Mouse (Mus musculus) embryonic fibroblast, embryonic 13.5 days (primary cell): ENCODE measurements around the gene Ank2. TPM values are rescaled to one million over a fixed set of nuclear protein-coding genes. Genes with fewer than 3 reads are reported as not detected.

Source experiments
- H3K27ac ChIP-seq: 2 replicates; pipeline ENCODE4 v1.5.1; 2012; ENCODE audit warnings: low read length, control low read depth, inconsistent platforms; ENCODE audit not compliant: insufficient read depth
- H3K4me1 ChIP-seq: 2 replicates; pipeline ENCODE4 v1.6.1; 2011; ENCODE audit warnings: low read length; ENCODE audit not compliant: control insufficient read depth, insufficient read depth
- H3K4me3 ChIP-seq: 2 replicates; pipeline ENCODE4 v1.5.1; 2011; ENCODE audit warnings: mild to moderate bottlenecking, control low read depth, low read length; ENCODE audit not compliant: insufficient read depth
- CTCF ChIP-seq: IDR thresholded peaks from 2 replicates; pipeline ENCODE4 v1.5.1; 2011; ENCODE audit warnings: mild to moderate bottlenecking, control low read depth, low read length, moderate library complexity, borderline replicate concordance; ENCODE audit not compliant: insufficient read depth
- POLR2A ChIP-seq: IDR thresholded peaks from 2 replicates; pipeline ENCODE4 v1.6.1; 2011; ENCODE audit warnings: low read depth, mild to moderate bottlenecking, control low read depth, low read length, moderate library complexity
- polyA plus RNA-seq: library from polyadenylated mRNA; stranded (reverse); fragments of >200 nt; gene quantifications from 2 replicates; pipeline ENCODE4 v1.2.4, GENCODE M21; 2011; ENCODE audit warnings: low read depth; ENCODE audit not compliant: missing spikeins, insufficient read length

Ank2 gene
- polyA plus RNA-seq, 1 experiment = 53.8 TPM

DNA sequence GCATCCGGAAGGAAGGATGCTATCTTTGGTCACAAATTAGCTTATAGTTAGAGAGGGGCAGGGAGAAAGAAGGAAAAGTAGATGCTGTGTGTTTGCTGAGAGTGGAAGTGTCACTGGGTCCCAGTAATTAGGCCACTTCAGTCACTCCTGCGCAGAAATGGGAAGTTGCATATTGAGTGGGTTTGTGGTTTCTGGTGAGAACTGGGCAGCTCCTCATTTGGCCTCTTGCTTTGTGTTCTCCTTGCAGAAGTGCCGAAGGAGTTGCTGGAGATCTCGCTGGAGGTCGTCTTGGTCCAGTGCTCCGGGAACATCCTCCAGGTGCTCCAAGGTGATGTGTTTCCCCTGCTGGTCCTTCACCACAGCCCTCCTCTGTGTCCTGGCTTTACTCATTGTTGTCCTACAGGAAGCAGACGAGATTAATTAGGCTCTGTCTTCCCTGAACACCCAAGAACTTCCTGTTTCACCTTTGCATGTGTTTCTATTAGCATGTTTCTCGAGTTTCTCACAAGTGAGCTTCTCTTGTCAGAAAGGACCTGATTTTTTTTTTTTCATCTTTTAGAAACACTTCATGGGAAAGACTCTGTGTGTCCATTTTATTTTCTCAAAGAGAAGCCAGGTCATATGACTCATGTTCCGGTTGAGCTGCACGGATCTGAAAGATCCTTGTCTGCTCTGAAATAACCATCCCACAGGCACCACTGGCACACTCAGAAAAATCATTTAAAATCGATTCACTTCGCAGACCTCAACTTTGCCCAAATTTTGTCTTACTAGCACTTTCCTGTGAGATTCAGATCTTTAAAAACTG lies 575.4 kb downstream of the Ank2 start:
- H3K4me3 ChIP-seq = no peak overlapping the region
- peaks cover 7% of the 10 kb centered on the region for H3K4me1 ChIP-seq
- H3K27ac ChIP-seq = no peak overlapping the region
- TF ChIP-seq POLR2A (no peak), CTCF (no peak)

DNA sequence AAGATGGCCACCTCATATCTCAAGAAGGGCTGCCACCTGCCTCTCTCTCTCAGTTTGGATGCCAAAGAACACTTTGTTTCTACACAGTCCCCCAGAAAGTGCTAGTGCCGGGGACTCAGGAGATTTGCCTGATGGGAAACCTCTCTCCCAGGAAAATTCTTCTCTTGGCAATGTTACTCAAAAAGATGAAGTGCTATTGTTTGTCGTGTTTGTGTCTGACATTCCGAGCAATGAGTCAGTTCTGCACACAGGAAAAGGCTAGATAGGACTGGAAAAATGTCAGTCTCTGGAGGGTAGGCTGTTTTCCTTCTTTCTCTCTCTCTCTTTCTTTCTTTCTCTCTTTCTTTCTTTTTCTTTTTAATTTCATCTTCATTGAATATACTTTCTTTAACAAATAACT lies 577.2 kb downstream of the Ank2 start:
- peak overlapping the region; percentile 98 for H3K27ac ChIP-seq
- H3K4me3 ChIP-seq = no peak overlapping the region
- peaks cover 7% of the 10 kb centered on the region for H3K4me1 ChIP-seq
- TF ChIP-seq POLR2A (no peak), CTCF (no peak)

DNA sequence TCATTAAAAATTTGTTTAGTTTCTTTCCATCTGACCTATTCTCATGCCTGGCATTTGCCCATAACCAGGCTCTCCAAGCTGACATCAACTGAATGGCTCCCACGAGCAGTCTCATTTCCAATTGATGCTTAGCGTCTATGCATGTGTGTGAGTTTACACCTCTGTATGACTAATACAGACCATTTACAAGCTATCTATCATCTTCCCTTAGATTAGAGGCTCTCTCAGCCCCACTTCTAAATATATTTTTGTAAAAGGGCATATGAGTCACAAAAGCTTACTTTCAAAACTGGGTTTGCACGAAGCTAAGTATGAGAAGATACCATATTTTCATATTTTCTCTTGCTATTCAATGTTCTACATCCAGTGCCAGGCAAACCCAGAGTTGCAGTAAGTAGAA lies 578.9 kb downstream of the Ank2 start:
- Histone ChIP-seq H3K4me1 (peaks cover 7% of the 10 kb centered on the region), H3K4me3 (no peak overlapping the region), H3K27ac (peak overlapping the region; percentile 93)
- TF ChIP-seq POLR2A (no peak), CTCF (no peak)

DNA sequence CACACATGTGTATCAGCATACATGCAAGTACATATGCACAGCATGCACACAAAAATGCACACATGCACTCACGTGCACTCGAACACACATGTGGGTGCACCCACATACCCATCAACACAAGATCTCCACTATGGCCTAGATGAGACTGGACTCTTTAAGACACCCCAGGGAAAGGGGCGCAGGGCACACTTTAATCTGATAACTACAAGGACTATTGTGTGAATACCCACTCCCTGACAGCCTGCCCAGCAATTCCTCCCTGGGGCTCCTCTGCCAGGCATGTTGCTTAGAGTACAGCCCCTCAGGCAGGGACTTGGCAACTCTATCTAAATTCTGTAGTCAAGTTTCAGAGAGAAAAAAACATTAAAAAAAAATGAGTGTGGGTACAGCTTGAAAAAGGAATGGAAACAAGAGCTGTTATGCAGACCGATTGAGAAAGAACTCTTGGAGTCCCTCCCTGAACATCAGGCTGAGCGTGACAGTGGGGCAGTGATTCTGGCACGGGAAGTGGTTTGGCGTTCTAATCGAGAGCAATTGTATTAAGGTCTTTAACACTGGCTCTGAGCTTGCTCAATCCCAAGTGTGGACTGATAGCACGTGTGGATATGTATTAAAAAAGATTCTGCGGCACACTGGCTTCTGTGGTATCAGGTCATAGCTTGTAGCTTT lies 580.2 kb downstream of the Ank2 start:
- Histone ChIP-seq H3K4me3 (no peak overlapping the region), H3K4me1 (peaks cover 10% of the 10 kb centered on the region), H3K27ac (no peak overlapping the region; the same call in 1 of the 2 replicates)
- TF ChIP-seq CTCF (no peak), POLR2A (no peak)

DNA sequence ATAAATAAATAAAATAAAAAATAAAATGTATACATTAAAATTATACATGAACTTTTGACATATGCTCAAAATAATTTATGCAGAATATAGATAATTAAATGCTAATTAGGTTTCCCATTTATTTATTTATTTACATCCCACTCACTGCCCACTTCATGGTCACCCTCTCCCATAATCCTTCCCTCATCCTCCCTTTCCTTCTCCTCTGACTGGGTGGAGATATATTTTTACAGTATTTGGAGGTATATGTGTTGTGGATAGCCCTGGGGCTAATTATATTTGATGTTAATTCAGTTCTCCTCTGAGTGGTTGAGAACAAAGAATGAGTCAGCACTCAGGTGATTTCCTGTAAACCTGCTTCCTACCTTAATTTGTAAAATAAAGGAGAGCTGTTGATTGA lies 582.8 kb downstream of the Ank2 start:
- Histone ChIP-seq H3K27ac (no peak overlapping the region), H3K4me3 (no peak overlapping the region), H3K4me1 (peaks cover 6% of the 10 kb centered on the region)
- TF ChIP-seq CTCF = no peak
- no peak for TF ChIP-seq POLR2A

DNA sequence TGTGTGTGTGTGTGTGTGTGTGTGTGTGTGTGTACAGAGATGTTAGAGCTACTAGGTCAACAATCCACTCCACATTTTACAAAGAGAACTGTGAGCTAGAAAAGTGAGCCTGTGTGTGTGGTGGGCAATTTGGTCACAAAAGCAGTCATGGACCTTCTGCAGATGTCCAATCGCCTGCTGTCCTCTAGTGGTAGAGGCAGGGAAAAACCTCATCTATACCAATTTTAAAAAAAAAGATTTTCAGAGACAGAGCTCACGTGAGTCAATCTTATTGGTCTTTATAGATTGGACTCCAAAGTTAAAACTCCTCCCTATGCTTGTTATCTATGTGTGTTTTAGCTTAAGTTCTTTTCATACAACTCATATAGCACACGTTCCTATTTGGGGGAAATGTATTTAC lies 595.6 kb downstream of the Ank2 start:
- no peak for TF ChIP-seq POLR2A
- peak; percentile 66; the same call in 1 of the 2 replicates for TF ChIP-seq CTCF
- Histone ChIP-seq H3K4me1 (no peaks in the 10 kb centered on the region), H3K27ac (no peak overlapping the region), H3K4me3 (no peak overlapping the region)

DNA sequence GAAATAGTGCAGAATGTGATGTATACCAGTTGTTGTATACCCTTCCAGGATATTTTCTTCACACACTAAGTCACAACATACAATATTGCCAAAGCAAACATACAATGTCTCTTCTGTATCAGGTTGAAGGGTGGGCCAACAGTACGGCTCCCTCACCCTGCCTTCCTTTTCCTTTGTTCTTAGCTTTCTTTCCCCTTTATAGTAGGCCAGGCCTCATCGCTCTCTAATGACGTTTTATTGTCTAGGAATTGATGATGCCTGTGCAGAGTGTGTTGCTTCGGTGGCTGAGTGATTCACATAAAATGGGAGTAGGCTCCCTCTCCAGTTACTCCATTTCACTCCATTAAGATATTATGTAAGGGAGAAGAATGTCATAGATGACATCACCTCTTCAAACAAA lies 612.5 kb downstream of the Ank2 start:
- Histone ChIP-seq H3K4me3 (no peak overlapping the region), H3K27ac (no peak overlapping the region), H3K4me1 (no peaks in the 10 kb centered on the region)
- TF ChIP-seq POLR2A (no peak), CTCF (no peak)

DNA sequence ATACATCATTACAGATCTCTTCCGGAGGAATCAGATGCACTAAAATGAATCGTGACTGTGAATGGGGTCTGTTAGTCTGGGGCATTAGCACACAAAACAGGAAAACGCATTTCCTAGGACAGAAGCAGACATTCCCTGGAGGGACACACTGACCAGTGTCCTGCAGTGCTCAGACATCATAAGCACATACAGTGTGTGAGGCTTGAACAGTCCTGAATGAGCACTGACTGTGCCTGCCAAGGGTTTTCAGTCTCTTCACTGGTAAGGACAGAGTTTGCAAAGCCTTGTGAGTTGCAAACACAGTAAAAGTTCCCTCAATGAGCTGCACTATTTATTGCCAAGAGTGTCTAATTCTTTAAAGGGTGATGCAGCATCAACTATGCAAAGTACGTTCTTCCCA lies 613.1 kb downstream of the Ank2 start:
- TF ChIP-seq POLR2A = no peak
- TF ChIP-seq CTCF = no peak
- Histone ChIP-seq H3K4me1 (no peaks in the 10 kb centered on the region), H3K4me3 (no peak overlapping the region), H3K27ac (no peak overlapping the region)

DNA sequence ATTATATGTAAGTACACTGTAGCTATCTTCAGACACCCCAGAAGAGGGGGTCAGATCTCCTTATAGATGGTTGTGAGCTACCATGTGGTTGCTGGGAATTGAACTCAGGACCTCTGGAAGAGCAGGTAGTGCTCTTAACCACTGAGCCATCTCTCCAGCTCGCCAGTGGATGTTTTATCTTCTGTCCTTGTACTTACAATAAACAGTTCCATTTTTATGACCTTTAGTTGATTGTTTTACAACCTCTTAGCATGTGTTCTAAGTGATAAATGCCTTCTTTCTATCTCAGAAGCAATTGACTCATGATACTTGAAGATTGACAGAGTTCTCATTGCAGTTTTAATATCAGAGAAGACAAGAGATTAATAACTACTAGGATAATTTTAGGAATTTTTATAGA lies 620.9 kb downstream of the Ank2 start:
- H3K27ac ChIP-seq = no peak overlapping the region
- TF ChIP-seq CTCF (no peak), POLR2A (no peak)
- no peaks in the 10 kb centered on the region for H3K4me1 ChIP-seq
- no peak overlapping the region for H3K4me3 ChIP-seq

Other genes starting within 250 kb of the Ank2 start
- gene Larp7, start 54.0 kb upstream of the Ank2 start, polyA plus RNA-seq = 36.8 and 42.6 TPM in 2 replicates
- gene Zgrf1, start 54.1 kb upstream of the Ank2 start, polyA plus RNA-seq = 6.7 and 9.0 TPM in 2 replicates
- gene Neurog2, start 133.8 kb upstream of the Ank2 start, polyA plus RNA-seq = not detected in 2 replicates